Mouse (Mus musculus) cortical plate, adult 2 months (tissue): ENCODE measurements around the gene Tamm41. TPM values are rescaled to one million over a fixed set of nuclear protein-coding genes. Genes with fewer than 3 reads are reported as not detected.
A peak's percentile ranks its signal among the peaks of the same experiment; 100 is the strongest.

Source experiments
- H3K27ac ChIP-seq: fragments of 200-500 bp; 2 replicates; pipeline ENCODE4 v1.5.1; 2012; ENCODE audit warnings: low read length, control low read depth, inconsistent platforms; ENCODE audit not compliant: insufficient read depth
- H3K4me1 ChIP-seq: fragments of 200-500 bp; 2 replicates; pipeline ENCODE4 v1.6.1; 2011; ENCODE audit warnings: low read length; ENCODE audit not compliant: control insufficient read depth, insufficient read depth
- H3K4me3 ChIP-seq: fragments of 200-500 bp; 2 replicates; pipeline ENCODE4 v1.5.1; 2011; ENCODE audit warnings: mild to moderate bottlenecking, low read length, control low read depth; ENCODE audit not compliant: insufficient read depth
- CTCF ChIP-seq: fragments of 200-500 bp; IDR thresholded peaks from 2 replicates; pipeline ENCODE4 v1.5.1; 2011; ENCODE audit warnings: mild to moderate bottlenecking, control low read depth, low read length; ENCODE audit not compliant: insufficient read depth; ENCODE audit errors: extremely low read depth
- POLR2A ChIP-seq: fragments of 200-500 bp; IDR thresholded peaks from 2 replicates; pipeline ENCODE4 v1.6.1; 2011; ENCODE audit warnings: mild to moderate bottlenecking, low read length, control low read depth; ENCODE audit not compliant: insufficient read depth; ENCODE audit errors: extremely low read depth
- polyA plus RNA-seq: library from polyadenylated mRNA; depleted of rRNA; stranded (reverse); fragments of >200 nt; gene quantifications from 2 replicates; pipeline ENCODE4 v1.2.3, GENCODE M21; 2012

The Tamm41 gene
- polyA plus RNA-seq, 1 experiment: 18.4 TPM

- TF ChIP-seq POLR2A (peak; percentile 67; the same call in 1 of the 2 replicates), CTCF (no peak)
- Histone ChIP-seq H3K4me1 (peaks cover 6% of the 10 kb centered on the region), H3K27ac (peak overlapping the region; percentile 83), H3K4me3 (peak overlapping the region; percentile 91)
These were observed 69.1 kb downstream of the Tamm41 start for GRCm38 (mm10) chr6:114968361-114969212.

- H3K4me3 ChIP-seq: peak overlapping the region; percentile 91
- H3K4me1 ChIP-seq: peaks cover 6% of the 10 kb centered on the region
- no peak overlapping the region for H3K27ac ChIP-seq
- TF ChIP-seq CTCF: no peak
- no peak for TF ChIP-seq POLR2A
These were observed 70.1 kb downstream of the Tamm41 start for GRCm38 (mm10) chr6:114967623-114968022.

GRCm38 (mm10) chr6:114966396-114967154, 71.1 kb downstream of the Tamm41 start:
- no peak overlapping the region for H3K4me3 ChIP-seq
- H3K27ac ChIP-seq: no peak overlapping the region
- TF ChIP-seq CTCF: no peak
- no peak for TF ChIP-seq POLR2A
- peaks cover 6% of the 10 kb centered on the region for H3K4me1 ChIP-seq

- TF ChIP-seq CTCF (no peak), POLR2A (no peak)
- Histone ChIP-seq H3K27ac (no peak overlapping the region), H3K4me1 (peaks cover 6% of the 10 kb centered on the region), H3K4me3 (no peak overlapping the region)
These were observed 71.9 kb downstream of the Tamm41 start for GRCm38 (mm10) chr6:114965802-114966201.

- Histone ChIP-seq H3K27ac (no peak overlapping the region), H3K4me1 (peaks cover 6% of the 10 kb centered on the region), H3K4me3 (no peak overlapping the region)
- TF ChIP-seq CTCF (no peak), POLR2A (no peak)
These were observed 72.3 kb downstream of the Tamm41 start for GRCm38 (mm10) chr6:114965396-114965795.

GRCm38 (mm10) chr6:114964235-114964634, 73.4 kb downstream of the Tamm41 start:
- no peak overlapping the region for H3K4me3 ChIP-seq
- no peak overlapping the region for H3K27ac ChIP-seq
- TF ChIP-seq CTCF (no peak), POLR2A (no peak)
- peaks cover 6% of the 10 kb centered on the region for H3K4me1 ChIP-seq

- peaks cover 6% of the 10 kb centered on the region for H3K4me1 ChIP-seq
- TF ChIP-seq POLR2A (no peak), CTCF (no peak)
- peak overlapping the region; percentile 90 for H3K27ac ChIP-seq
- H3K4me3 ChIP-seq: no peak overlapping the region
These were observed 74.0 kb downstream of the Tamm41 start for GRCm38 (mm10) chr6:114963636-114964035.

GRCm38 (mm10) chr6:114961276-114962068, 76.2 kb downstream of the Tamm41 start:
- TF ChIP-seq POLR2A: no peak
- TF ChIP-seq CTCF: no peak
- peaks cover 8% of the 10 kb centered on the region for H3K4me1 ChIP-seq
- H3K27ac ChIP-seq: no peak overlapping the region
- no peak overlapping the region for H3K4me3 ChIP-seq

GRCm38 (mm10) chr6:114959012-114959398, 78.7 kb downstream of the Tamm41 start:
- peaks cover 3% of the 10 kb centered on the region; the same call in 1 of the 2 replicates for H3K4me1 ChIP-seq
- TF ChIP-seq POLR2A (no peak), CTCF (no peak)
- no peak overlapping the region for H3K4me3 ChIP-seq
- no peak overlapping the region for H3K27ac ChIP-seq
